Mouse (Mus musculus): ENCODE measurements around the gene Sh3gl3.

Gene Sh3gl3

GRCm38 (mm10) chr7:82173540-82173939, at the start of gene Sh3gl3:
Sh3gl3 (plus strand) TSS chr7:82173840.
- CTCF ChIA-PET, result no interaction called here

GRCm38 (mm10) chr7:82138196-82138595, 35.4 kb upstream of the Sh3gl3 start:
- CTCF ChIA-PET, result no interaction called here

DNA sequence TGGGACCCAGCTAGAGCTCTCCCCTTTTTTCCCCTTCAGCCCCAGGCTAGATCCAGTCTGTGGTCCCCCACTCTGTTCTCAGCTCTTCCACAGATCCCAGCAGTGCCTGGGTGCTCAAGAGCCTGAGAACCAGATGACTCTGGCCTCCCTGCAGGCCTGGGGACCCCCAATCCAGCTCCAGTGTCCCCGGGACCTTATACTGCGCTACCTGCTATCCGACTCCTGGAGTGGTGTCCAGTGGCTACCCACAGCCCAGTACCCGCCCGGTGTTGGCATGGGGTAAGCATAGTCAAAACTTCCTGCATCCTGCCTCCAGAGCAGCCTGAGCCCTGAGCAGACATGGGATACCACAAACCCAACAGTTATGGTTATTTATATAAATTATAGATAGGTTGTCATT, 26.5 kb upstream of the Sh3gl3 start:
- CTCF ChIA-PET, result no interaction called here

DNA sequence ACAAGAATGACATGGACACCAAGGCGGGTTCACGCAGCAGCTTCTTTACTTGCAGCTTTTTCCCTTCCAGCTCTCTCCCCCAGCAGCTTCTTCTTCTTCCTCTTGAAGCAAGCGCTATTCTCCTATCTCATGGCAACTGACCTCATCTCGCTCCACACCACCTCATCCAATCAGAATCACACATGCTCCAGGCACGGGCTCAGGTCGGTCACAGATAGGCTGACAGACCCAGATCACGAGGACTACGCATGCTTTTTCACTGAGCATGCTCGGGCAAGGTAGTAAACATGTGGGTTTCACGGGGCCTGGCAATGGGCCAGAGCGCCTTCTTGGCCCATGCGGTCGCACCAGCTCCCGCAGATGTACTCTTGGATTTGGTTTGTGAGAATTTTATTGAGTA, 9.0 kb upstream of the Sh3gl3 start:
- CTCF ChIA-PET, result no interaction called here

DNA sequence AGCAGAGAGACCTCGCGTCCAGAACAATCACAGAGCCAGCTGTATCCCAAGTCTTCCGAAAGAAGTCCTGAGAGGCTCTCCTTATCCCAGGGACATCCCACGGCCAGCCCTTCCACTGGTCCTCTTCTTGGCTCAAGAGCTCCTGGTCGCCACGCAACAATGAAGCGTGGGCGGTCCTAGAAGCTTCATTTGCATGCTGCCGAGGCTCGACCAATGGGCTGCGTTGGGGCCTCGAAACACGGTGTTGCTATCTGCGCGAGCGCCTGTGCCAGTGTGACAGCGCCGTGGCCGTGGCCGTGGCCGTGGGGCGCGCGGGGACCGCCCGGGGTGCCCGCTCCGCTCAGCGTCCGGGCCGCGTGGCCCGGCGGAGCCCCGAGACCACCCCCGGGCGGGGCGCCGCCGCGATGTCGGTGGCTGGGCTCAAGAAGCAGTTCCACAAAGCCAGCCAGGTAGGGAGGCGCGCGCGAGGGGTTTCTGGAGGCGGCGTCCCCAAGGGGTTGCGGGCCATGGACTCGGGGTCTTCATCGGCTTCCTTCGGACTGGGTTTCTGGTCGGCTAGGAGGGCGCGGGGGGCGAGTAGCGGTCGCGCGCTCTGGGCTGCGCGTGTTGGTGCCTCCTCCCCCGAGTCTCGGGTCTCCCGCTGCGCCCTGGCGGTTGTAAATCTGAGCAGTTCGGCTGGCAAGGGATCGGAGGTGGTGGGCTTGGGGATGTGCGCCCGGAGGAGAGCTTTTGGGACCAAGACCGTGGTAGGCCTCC, 1.1 kb downstream of the Sh3gl3 start:
- CTCF ChIA-PET, result no interaction called here

- CTCF ChIA-PET, result no interaction called here
Measured at GRCm38 (mm10) chr7:82175327-82175721, 1.7 kb downstream of the Sh3gl3 start.

DNA sequence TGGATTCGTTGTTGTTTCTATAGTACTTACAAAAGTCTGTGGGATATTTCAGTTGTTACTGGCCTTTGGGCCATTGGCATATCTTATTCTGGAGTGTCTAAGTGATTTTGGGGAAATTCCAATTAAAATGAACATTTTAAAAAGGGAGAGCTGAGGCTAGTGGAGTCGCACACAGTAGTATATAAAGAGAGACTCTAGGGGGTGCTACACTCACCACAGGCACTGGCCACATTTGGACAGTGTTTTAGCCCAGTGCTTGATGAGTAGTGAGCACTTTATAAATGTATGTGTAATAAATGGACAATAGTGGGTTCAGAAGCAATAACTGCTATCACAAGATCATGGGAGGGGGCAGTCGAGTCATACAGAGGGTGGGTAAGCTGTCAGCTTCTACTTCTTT, 2.6 kb downstream of the Sh3gl3 start:
- CTCF ChIA-PET, result no interaction called here

- CTCF ChIA-PET, result interaction anchor here (0.5 kb wide), 1 partner anchor 530 kb away, joined by 3 read pairs; no protein-coding TSS in a partner anchor
Measured at GRCm38 (mm10) chr7:82177336-82177735, 3.7 kb downstream of the Sh3gl3 start.

- CTCF ChIA-PET, result no interaction called here
Measured at GRCm38 (mm10) chr7:82180919-82181318, 7.3 kb downstream of the Sh3gl3 start.

DNA sequence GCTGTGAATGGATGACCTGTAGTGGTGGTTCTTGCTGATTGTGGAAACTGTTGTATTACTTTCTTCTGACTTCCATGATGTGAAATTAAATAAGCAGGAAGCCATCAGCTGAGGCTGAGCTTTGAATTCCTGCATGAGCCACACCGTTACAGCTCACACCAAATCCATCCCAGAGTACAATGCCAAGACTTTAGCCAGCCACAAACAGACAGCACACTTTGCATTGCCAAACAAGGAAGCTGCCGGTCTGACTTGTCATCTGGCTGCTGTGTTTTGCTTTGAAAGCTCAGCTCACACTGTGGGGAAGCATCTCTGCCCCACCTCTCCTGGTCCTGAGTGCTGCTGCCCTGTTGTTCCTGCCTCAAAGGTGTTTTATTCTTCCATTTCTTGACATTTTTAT, 9.1 kb downstream of the Sh3gl3 start:
- CTCF ChIA-PET, result no interaction called here

DNA sequence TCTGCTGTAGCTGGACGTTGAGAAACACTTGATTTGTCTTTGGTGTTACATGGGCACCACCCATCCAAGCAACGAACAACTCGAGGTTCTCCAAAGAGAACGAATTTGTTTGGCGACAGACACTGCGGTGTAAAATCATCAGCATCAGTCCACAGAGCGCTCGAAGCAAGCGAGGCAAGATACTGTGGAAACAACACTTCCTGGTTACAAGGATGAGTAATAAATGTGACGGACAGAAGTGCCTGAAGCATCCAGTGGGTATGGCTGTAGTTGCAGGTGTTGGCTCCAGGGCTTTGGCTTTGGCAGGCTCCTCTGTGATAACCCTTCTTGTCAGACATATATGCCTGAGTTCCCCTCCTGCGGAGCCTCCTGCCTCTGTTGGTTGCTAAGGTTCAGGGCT, 18.0 kb downstream of the Sh3gl3 start:
- CTCF ChIA-PET, result no interaction called here

GRCm38 (mm10) chr7:82192512-82192911, 18.9 kb downstream of the Sh3gl3 start:
- CTCF ChIA-PET, result no interaction called here

DNA sequence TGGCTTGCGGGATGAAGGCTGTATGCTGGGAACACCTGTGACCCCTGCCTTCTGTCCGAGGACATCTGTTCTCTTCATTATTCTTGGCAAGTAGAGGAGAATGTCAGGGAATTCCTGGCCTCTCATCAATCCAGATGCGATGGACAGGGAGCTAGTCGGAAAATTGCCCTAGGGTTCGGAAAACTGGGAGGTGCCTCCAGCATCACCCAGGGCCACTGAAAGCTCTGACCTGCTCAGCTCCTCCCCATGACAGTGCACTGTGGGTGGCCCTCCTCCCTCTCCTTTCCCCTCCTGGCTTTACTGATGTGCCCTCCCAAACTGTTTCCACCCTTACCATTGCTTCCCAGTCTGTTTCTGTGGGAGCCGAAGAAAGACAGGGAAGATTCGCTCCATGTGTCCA, 29.5 kb downstream of the Sh3gl3 start:
- CTCF ChIA-PET, result interaction anchor here (0.6 kb wide), 1 partner anchor 280 kb away, joined by 3 read pairs; no protein-coding TSS in a partner anchor

DNA sequence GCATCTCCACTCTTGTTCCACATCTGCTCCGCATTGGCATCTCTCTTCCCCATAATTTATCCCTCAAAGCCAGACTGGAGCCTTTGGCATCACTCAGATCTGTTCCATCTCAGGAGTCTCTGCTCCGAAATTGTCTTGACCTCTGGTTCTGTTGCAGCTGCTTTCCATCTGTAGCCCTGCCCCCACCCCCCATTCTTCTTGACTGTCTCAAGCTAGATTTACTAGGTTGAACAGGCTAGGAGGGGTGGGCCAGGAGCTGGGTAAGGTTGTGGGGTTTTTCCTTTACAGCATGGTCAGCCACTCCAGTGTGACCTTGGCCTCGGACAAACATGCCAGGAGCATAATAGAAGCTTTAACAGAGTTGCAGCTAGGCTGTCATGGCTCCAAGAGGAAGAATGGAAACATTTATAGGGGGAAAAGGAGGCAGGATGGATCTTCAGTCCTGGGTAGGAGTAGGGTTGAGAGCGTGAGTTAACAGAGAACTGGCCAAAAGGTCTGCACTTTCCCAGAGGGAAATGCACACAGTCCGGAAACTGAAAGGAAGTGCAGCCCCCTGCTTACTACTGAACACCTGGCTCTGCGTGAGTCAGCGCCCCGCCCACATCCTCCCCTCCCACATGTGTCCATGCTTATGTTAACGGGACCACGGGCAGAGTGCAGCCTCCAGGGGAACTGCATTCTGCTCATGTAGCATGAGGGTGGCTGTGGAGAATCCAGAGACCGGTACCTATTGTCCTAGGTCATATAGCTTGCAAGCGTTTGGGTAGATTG, 30.6 kb downstream of the Sh3gl3 start:
- CTCF ChIA-PET, result no interaction called here

DNA sequence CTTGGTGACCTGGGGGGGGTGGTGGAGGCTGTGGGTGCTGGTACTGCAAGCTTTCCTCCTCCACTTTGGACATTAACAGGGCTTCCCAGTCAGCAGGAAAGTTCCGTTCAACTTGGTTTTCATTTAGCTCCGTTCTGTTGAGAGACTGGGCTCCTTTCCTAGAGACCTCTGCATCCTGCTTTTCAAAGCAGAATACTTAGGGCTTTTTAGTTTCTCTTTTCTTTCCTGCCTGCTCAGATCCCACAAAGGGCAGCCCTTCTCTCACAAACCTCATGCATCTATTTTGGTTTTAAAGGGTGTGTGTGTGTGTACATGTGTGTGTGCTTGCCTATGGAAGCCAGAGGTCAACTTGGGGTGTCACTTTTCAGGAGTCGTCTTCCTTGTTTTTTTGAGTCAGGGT, 31.3 kb downstream of the Sh3gl3 start:
- CTCF ChIA-PET, result no interaction called here

DNA sequence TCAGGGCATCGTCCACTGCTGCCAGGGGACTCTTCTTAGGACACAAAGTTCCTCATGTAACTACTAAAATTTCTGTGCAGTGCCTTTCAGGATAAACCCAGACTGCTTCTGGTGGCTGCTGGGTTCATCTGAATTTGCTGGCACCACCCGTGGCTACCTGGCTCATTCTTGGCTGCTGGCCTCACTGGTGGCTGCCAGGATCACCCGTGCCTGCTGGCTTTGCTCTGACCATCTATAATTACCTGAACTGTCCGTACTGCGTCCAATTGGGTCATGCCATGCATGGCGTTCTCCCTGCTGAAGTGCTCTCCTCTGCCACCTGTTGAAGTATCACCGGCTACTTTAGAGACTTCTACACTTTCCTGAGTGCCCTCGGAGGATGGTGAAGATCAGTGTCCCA, 33.1 kb downstream of the Sh3gl3 start:
- CTCF ChIA-PET, result no interaction called here

GRCm38 (mm10) chr7:82221380-82221933, 47.8 kb downstream of the Sh3gl3 start:
- CTCF ChIA-PET, result no interaction called here

DNA sequence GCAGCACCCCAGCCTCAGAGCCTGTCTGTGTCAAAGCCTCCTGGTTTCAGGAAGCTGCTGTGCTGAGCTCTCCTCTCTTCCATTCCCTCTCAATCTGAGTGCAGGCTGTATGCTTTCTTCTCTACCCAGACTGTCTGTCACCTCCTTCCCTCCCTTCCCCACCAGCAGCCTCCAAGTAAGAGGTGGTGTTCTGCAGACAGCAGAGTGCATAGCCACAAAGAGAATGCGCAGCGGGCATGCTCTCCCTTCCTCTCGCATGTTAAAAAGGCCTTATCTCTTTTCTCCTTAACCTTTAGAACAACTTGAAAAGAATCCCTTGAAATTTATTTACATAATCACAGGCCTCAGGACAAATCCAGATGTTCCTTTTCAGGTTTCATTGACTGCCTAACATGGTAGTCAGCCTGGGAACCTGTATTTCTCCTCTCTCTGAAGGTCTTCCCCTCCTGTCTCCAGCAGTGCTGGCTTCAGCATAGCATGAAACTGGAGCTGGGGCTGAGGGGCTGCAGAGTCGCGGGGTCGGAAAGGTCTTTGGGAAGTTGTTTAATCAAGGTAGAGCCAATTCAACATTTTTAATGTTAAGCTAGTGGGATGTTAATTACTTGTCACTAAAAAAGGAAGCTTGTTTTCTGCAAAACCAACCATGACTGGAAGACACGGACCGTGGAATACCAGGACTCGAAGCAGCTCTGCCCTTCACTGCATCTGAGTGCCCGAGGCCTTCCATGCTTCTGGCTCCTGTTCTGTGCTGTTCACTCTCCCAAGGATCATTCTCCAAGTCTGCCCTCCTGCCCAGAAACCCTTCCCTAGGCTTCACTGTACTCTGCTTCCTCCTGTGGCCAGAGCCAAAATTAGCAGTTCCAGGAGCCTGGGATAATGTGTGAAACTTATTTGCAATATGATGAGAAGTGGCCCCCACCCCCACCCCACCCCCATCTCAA, 50.5 kb downstream of the Sh3gl3 start:
- CTCF ChIA-PET, result no interaction called here

GRCm38 (mm10) chr7:82233201-82233600, 59.6 kb downstream of the Sh3gl3 start:
- CTCF ChIA-PET, result no interaction called here

- CTCF ChIA-PET, result no interaction called here
Measured at GRCm38 (mm10) chr7:82234010-82234897, 60.6 kb downstream of the Sh3gl3 start.

GRCm38 (mm10) chr7:82234898-82235290, 61.3 kb downstream of the Sh3gl3 start:
- CTCF ChIA-PET, result no interaction called here
